Mouse (Mus musculus) lung, postnatal 0 days (tissue): ENCODE data around the gene Eif3k.

ENCODE experiments used
- CTCF ChIP-seq: IDR thresholded peaks from 2 replicates; pipeline ENCODE4 v1.5.1; 2016; ENCODE audit warnings: antibody characterized with exemption, mild to moderate bottlenecking
- EP300 ChIP-seq: IDR thresholded peaks from 2 replicates; pipeline ENCODE4 v1.6.1; 2016; ENCODE audit warnings: antibody characterized with exemption, mild to moderate bottlenecking, control low read depth

DNA sequence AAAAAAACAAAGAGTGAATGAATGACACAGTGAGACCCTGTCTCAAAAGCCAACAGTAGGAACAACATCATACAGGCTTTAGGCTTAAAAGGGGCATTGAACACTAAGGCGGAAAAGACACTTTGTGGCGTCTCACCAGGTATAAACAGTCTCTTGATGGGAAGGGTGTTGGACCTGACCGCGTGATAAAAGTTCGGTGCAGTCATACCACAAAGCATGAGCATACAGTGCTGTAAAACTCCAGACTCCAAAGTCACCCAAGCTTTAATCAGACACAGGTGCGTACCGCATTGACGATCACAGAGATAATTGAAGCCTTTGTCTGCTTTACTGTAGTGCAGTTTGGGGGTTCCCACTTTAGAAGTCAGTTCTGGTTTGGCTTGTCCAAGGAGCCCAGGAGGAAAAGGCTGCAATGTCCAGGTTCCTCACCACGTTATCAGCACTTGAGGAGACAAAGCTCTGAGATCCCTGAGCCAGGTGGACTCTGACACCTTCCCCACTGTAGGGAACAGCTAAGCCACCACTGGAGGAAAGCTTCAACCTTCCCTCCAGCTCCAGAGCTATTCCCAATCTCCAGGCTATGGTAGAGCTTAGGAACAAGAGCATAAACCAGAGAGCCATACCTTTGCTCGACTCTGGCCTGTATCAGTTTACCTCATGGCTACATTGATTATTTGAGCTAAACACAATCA is 31.2 kb downstream of the Eif3k start:
- no peak for TF ChIP-seq CTCF
- TF ChIP-seq EP300, result no peak
